Mouse (Mus musculus): ENCODE data around the gene Agbl1.

Agbl1 gene

GRCm38 (mm10) chr7:76389240-76389639 is 159.6 kb downstream of the Agbl1 start:
- intact Hi-C loops (cut with DNase I), result no loop called here

- intact Hi-C loops (cut with DNase I), result loop anchor here (2.0 kb wide), 1 partner anchor 548 kb away; no protein-coding TSS in a partner anchor
Measured at GRCm38 (mm10) chr7:76392296-76392940, 162.7 kb downstream of the Agbl1 start.

- intact Hi-C loops (cut with DNase I), result loop anchor here (2.0 kb wide), 1 partner anchor 548 kb away; no protein-coding TSS in a partner anchor
Measured at GRCm38 (mm10) chr7:76392941-76393817, 163.5 kb downstream of the Agbl1 start.

GRCm38 (mm10) chr7:76407930-76408557 is 178.4 kb downstream of the Agbl1 start:
- intact Hi-C loops (cut with DNase I), result no loop called here

- intact Hi-C loops (cut with DNase I), result no loop called here
Measured at GRCm38 (mm10) chr7:76409020-76409419, 179.3 kb downstream of the Agbl1 start.

- intact Hi-C loops (cut with DNase I), result no loop called here
Measured at GRCm38 (mm10) chr7:76410403-76411180, 180.9 kb downstream of the Agbl1 start.

- intact Hi-C loops (cut with DNase I), result loop anchor here (2.0 kb wide), 1 partner anchor 51 kb away; no protein-coding TSS in a partner anchor
Measured at GRCm38 (mm10) chr7:76411933-76412587, 182.4 kb downstream of the Agbl1 start.

- intact Hi-C loops (cut with DNase I), result no loop called here
Measured at GRCm38 (mm10) chr7:76416084-76416597, 186.5 kb downstream of the Agbl1 start.

- intact Hi-C loops (cut with DNase I), result no loop called here
Measured at GRCm38 (mm10) chr7:76438581-76438980, 208.9 kb downstream of the Agbl1 start.

GRCm38 (mm10) chr7:76438988-76439387 is 209.3 kb downstream of the Agbl1 start:
- intact Hi-C loops (cut with DNase I), result no loop called here

- intact Hi-C loops (cut with DNase I), result no loop called here
Measured at GRCm38 (mm10) chr7:76462361-76463001, 232.8 kb downstream of the Agbl1 start.

- intact Hi-C loops (cut with DNase I), result no loop called here
Measured at GRCm38 (mm10) chr7:76466427-76466826, 236.7 kb downstream of the Agbl1 start.

GRCm38 (mm10) chr7:76474233-76474632 is 244.5 kb downstream of the Agbl1 start:
- intact Hi-C loops (cut with DNase I), result no loop called here

GRCm38 (mm10) chr7:76485546-76485945 is 255.9 kb downstream of the Agbl1 start:
- intact Hi-C loops (cut with DNase I), result no loop called here

- intact Hi-C loops (cut with DNase I), result no loop called here
Measured at GRCm38 (mm10) chr7:76487519-76487918, 257.8 kb downstream of the Agbl1 start.

- intact Hi-C loops (cut with DNase I), result no loop called here
Measured at GRCm38 (mm10) chr7:76524291-76524690, 294.6 kb downstream of the Agbl1 start.

- intact Hi-C loops (cut with DNase I), result no loop called here
Measured at GRCm38 (mm10) chr7:76546456-76546855, 316.8 kb downstream of the Agbl1 start.

- intact Hi-C loops (cut with DNase I), result no loop called here
Measured at GRCm38 (mm10) chr7:76547313-76547712, 317.6 kb downstream of the Agbl1 start.

- intact Hi-C loops (cut with DNase I), result no loop called here
Measured at GRCm38 (mm10) chr7:76551860-76552259, 322.2 kb downstream of the Agbl1 start.

Measured in adrenal gland (tissue).